Mouse (Mus musculus): Measurements from ENCODE around the gene Capn5. TPM values are rescaled to one million over a fixed set of nuclear protein-coding genes. Genes with fewer than 3 reads are reported as not detected.

Gene Capn5
- total RNA-seq, 2 experiments from 2014 or later, result 52.4 to 72.5 TPM

DNA sequence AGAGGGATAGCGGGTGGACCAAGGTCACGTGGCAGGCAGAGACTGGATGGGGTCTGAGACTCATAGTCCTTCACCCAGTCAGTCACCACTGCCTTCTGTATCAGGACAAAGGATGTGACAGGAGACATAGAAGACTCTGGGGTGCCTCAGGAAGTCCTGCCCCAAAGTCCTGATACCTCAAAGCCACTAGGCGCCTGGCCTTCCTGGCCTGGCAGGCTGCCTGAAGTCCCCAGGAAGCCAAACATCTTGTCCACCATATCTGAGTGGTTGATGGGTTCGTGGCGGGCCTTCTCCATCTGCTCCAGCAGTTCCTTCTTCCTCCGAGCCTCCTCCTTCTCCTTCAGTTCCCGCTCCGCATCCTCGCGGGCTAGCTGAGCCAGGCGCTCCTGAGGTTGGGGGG, 100.6 kb downstream of the Capn5 start:
- ATAC-seq (replicated peaks; ENCODE audit: low FRiP score, poor library complexity, severe bottlenecking), result no peak

DNA sequence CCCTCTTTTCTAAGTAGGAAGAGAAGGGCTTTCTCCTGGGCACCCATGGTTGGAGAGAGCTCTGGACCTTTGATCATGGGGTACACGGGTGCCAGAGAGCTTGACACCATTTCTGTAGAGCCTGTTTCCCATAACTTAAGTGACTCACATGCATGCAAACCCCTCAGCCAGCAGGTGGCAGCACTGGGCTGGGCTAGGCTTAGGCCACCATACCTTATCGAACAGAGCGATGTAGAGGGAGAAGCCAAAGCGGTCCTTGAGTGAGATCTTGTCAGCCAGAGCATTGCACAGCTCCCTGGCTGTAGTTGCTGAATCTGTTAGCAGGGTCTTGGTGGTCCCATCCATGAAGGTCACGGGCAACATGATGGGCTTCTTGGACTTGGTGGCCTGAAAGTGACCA, 106.5 kb downstream of the Capn5 start:
- ATAC-seq (replicated peaks; ENCODE audit: low FRiP score, poor library complexity, severe bottlenecking), result peak; percentile 70

Other genes with a start within 250 kb of the Capn5 start
- 3.4 and 5.4 TPM in 2 replicates for gene Myo7a, start 58.8 kb downstream of the Capn5 start, total RNA-seq (2015; ENCODE audit: low replicate concordance)
- gene Myo7a, start 58.8 kb downstream of the Capn5 start, total RNA-seq (2017; ENCODE audit: low replicate concordance), result 5.1 and 5.8 TPM in 2 replicates
- 4.0 and 4.6 TPM in 2 replicates for gene Omp, start 32.8 kb downstream of the Capn5 start, total RNA-seq (2015; ENCODE audit: low replicate concordance)
- gene Omp, start 32.8 kb downstream of the Capn5 start, total RNA-seq (2017; ENCODE audit: low replicate concordance), result 15.4 and 17.2 TPM in 2 replicates
- gene B3gnt6, start 21.2 kb upstream of the Capn5 start, total RNA-seq (2015; ENCODE audit: low replicate concordance), result 1.1 TPM in 1 of 2 replicates, not detected in the other
- not detected in 2 replicates for gene B3gnt6, start 21.2 kb upstream of the Capn5 start, total RNA-seq (2017; ENCODE audit: low replicate concordance)
- 21.3 and 36.9 TPM in 2 replicates for gene Acer3, start 142.9 kb upstream of the Capn5 start, total RNA-seq (2015; ENCODE audit: low replicate concordance)
- gene Acer3, start 142.9 kb upstream of the Capn5 start, total RNA-seq (2017; ENCODE audit: low replicate concordance), result 31.0 and 68.0 TPM in 2 replicates
- gene Tsku, start 183.1 kb upstream of the Capn5 start, total RNA-seq (2015; ENCODE audit: low replicate concordance), result not detected in 2 replicates
- 0.51 TPM in 1 of 2 replicates, not detected in the other for gene Tsku, start 183.1 kb upstream of the Capn5 start, total RNA-seq (2017; ENCODE audit: low replicate concordance)